Mouse (Mus musculus) ES-Bruce4 (cell line): ENCODE results near the gene Ndufa11. TPM values are rescaled to one million over a fixed set of nuclear protein-coding genes. Genes with fewer than 3 reads are reported as not detected.

Experiments
- H3K27ac ChIP-seq: 2 replicates; pipeline ENCODE4 v1.5.1; 2012; ENCODE audit warnings: low read length, inconsistent platforms; ENCODE audit not compliant: insufficient read depth
- H3K27me3 ChIP-seq: 2 replicates; pipeline ENCODE4 v1.6.1; 2012; ENCODE audit warnings: mild to moderate bottlenecking, low read length, inconsistent platforms; ENCODE audit not compliant: control insufficient read depth, poor library complexity, insufficient read depth, severe bottlenecking
- H3K36me3 ChIP-seq: 2 replicates; pipeline ENCODE4 v1.6.1; 2012; ENCODE audit warnings: inconsistent platforms, mild to moderate bottlenecking, low read length, moderate library complexity; ENCODE audit not compliant: control insufficient read depth, poor library complexity, insufficient read depth, severe bottlenecking
- H3K4me1 ChIP-seq: one replicate; pipeline ENCODE4 v1.8.1; 2011; ENCODE audit warnings: low read length; ENCODE audit not compliant: control insufficient read depth, insufficient read depth
- H3K4me3 ChIP-seq: 2 replicates; pipeline ENCODE4 v1.5.1; 2011; ENCODE audit warnings: low read depth, mild to moderate bottlenecking, low read length
- H3K9ac ChIP-seq: 2 replicates; pipeline ENCODE4 v1.6.1; 2012; ENCODE audit warnings: low read depth, mild to moderate bottlenecking, inconsistent platforms; ENCODE audit not compliant: poor library complexity, severe bottlenecking
- H3K9me3 ChIP-seq: replicated peaks from 2 replicates; pipeline ENCODE4 v1.6.1; 2012; ENCODE audit warnings: mild to moderate bottlenecking, low read length, inconsistent platforms; ENCODE audit not compliant: control insufficient read depth, poor library complexity, insufficient read depth, severe bottlenecking
- CTCF ChIP-seq: IDR thresholded peaks from one replicate; pipeline ENCODE4 v1.8.1; 2011; ENCODE audit warnings: low read depth, low read length
- EP300 ChIP-seq: IDR thresholded peaks from 2 replicates; pipeline ENCODE4 v1.6.1; 2011; ENCODE audit warnings: low read depth, low read length; ENCODE audit not compliant: insufficient read depth
- POLR2A ChIP-seq: IDR thresholded peaks from one replicate; pipeline ENCODE4 v1.8.1; 2011; ENCODE audit warnings: low read length; ENCODE audit not compliant: insufficient read depth
- polyA plus RNA-seq: library from polyadenylated mRNA; stranded (reverse); fragments of >200 nt; gene quantifications from 2 replicates; pipeline ENCODE4 v1.2.4, GENCODE M21; 2011; ENCODE audit warnings: low read depth; ENCODE audit not compliant: missing spikeins, insufficient read depth, insufficient read length

Ndufa11 gene
- polyA plus RNA-seq, 1 experiment: 152 TPM

GRCm38 (mm10) chr17:56723419-56724161 is 6.0 kb downstream of the Ndufa11 start:
- TF ChIP-seq POLR2A (no peak), CTCF (peak; percentile 41)
- H3K27ac ChIP-seq: no peak overlapping the region

GRCm38 (mm10) chr17:56727029-56727649 is 9.6 kb downstream of the Ndufa11 start:
- peak; percentile 66 for TF ChIP-seq EP300
- no peak for TF ChIP-seq POLR2A
- TF ChIP-seq CTCF: no peak
- Histone ChIP-seq H3K36me3 (peaks cover 2% of the 10 kb centered on the region; the same call in 1 of the 2 replicates), H3K9me3 (no peaks in the 10 kb centered on the region), H3K4me3 (peak overlapping the region; percentile 20; the same call in 1 of the 2 replicates), H3K27ac (peak overlapping the region; percentile 46), H3K27me3 (no peaks in the 10 kb centered on the region), H3K4me1 (peaks cover 9% of the 10 kb centered on the region), H3K9ac (no peak overlapping the region)

More at GRCm38 (mm10) chr17:56723419-56724161, 6.0 kb downstream of the Ndufa11 start:
- Histone ChIP-seq H3K36me3 (peaks cover 2% of the 10 kb centered on the region; the same call in 1 of the 2 replicates), H3K9me3 (no peaks in the 10 kb centered on the region), H3K9ac (no peak overlapping the region), H3K4me3 (no peak overlapping the region), H3K4me1 (peaks cover 4% of the 10 kb centered on the region), H3K27me3 (no peaks in the 10 kb centered on the region)

GRCm38 (mm10) chr17:56727659-56728058 is 10.1 kb downstream of the Ndufa11 start:
- Histone ChIP-seq H3K9me3 (no peaks in the 10 kb centered on the region), H3K27ac (peak overlapping the region; percentile 46), H3K36me3 (peaks cover 2% of the 10 kb centered on the region; the same call in 1 of the 2 replicates), H3K9ac (0 out of 2 replicates have a peak overlapping the region, but pooled peaks have one; percentile 30), H3K27me3 (no peaks in the 10 kb centered on the region), H3K4me3 (peak overlapping the region; percentile 20; the same call in 1 of the 2 replicates), H3K4me1 (peaks cover 9% of the 10 kb centered on the region)
- no peak for TF ChIP-seq POLR2A

GRCm38 (mm10) chr17:56728117-56728516 is 10.6 kb downstream of the Ndufa11 start:
- peak overlapping the region; percentile 10; the same call in 1 of the 2 replicates for H3K4me3 ChIP-seq
- peaks cover 1% of the 10 kb centered on the region; the same call in 1 of the 2 replicates for H3K36me3 ChIP-seq
- no peaks in the 10 kb centered on the region for H3K27me3 ChIP-seq
- H3K27ac ChIP-seq: peak overlapping the region; percentile 34
- H3K9ac ChIP-seq: peak overlapping the region; percentile 30; the same call in 1 of the 2 replicates
- TF ChIP-seq POLR2A: no peak
- no peak for TF ChIP-seq CTCF
- TF ChIP-seq EP300: no peak
- H3K9me3 ChIP-seq: no peaks in the 10 kb centered on the region
- H3K4me1 ChIP-seq: peaks cover 9% of the 10 kb centered on the region

GRCm38 (mm10) chr17:56729151-56729550 is 11.6 kb downstream of the Ndufa11 start:
- no peak overlapping the region for H3K9ac ChIP-seq
- H3K9me3 ChIP-seq: no peaks in the 10 kb centered on the region
- TF ChIP-seq CTCF (no peak), POLR2A (no peak), EP300 (no peak)
- H3K27me3 ChIP-seq: no peaks in the 10 kb centered on the region
- peaks cover 9% of the 10 kb centered on the region for H3K4me1 ChIP-seq
- no peak overlapping the region for H3K27ac ChIP-seq
- H3K4me3 ChIP-seq: no peak overlapping the region
- H3K36me3 ChIP-seq: no peaks in the 10 kb centered on the region

- peaks cover 9% of the 10 kb centered on the region for H3K4me1 ChIP-seq
- no peaks in the 10 kb centered on the region for H3K9me3 ChIP-seq
- H3K9ac ChIP-seq: no peak overlapping the region
- H3K27me3 ChIP-seq: no peaks in the 10 kb centered on the region
- no peak for TF ChIP-seq EP300
- no peak for TF ChIP-seq POLR2A
- TF ChIP-seq CTCF: no peak
- no peak overlapping the region for H3K4me3 ChIP-seq
- no peak overlapping the region for H3K27ac ChIP-seq
- H3K36me3 ChIP-seq: no peaks in the 10 kb centered on the region
These were observed 12.1 kb downstream of the Ndufa11 start for GRCm38 (mm10) chr17:56729656-56730055.
